Mouse (Mus musculus) subcutaneous adipose tissue, adult 2 months (tissue): Measurements from ENCODE around the gene Bok. TPM values are rescaled to one million over a fixed set of nuclear protein-coding genes. Genes with fewer than 3 reads are reported as not detected.

Experiments
- polyA plus RNA-seq: library from polyadenylated mRNA; depleted of rRNA; stranded (reverse); fragments of >200 nt; gene quantifications from 2 replicates; pipeline ENCODE4 v1.2.3, GENCODE M21; 2012; ENCODE audit warnings: low replicate concordance; rRNA removed

Bok gene
- polyA plus RNA-seq: 49.6 and 128 TPM in 2 replicates

DNA sequence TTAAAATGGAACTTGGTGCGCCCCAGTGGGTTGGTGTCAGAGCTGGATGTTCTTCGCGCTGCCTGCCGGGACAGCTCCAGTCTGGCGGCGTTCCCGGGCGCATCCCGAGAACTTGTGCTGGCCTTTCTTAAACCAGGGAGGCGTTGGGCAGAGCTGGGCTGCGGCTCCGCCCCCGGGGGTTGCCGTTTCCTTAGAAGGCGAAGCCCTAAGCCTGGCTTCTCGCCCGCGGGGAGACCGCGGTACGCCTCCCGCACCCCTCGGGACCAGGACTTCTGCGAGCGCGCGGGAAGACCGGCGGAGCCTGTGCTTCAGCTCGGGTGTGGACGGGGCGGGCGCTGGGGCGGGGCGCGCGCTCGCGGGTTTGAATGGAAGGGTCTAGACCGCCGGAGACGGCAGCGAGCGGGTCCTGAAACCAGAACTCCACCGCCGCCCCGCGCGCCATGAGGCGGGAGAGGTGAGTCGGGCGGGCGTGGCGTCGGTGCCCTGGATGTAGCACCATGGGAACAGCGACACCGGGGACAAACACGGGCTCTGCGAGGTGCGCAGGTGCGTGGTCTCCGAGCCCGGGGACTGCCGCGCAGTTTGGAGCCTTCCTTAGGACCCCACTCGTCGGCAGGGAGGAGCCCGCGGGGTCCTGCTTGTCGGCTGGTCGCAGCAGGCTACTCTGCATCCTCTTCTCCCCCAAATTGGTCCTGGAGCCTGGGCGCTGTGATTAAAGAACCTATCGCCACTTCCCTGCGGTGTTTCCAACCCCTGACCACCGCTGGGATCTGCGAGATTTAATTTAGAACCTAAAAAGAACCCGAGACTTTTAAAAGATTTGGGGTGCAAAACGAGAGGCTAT, at the start of gene Bok:
Gene Bok (plus strand): TSS at position 260 of the 844 bp plus-strand sequence.

DNA sequence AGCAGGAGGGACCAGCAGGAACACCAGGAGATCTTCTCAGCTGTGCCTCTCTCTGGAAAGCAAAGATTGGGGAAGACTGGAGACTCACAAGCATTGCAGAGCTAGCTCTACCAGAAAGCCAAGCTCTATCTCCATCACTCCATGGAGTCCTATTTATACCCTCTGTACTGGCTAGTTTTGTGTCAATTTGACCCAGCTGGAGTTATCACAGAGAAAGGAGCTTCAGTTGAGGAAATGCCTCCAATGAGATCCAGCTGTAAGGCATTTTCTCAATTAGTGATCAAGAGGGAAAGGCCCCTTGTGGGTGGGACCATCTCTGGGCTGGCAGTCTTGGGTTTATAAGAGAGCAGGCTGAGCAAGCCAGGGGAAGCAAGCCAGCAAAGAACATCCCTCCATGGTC, 26.9 kb upstream of the Bok start, which contains the start of gene Stk25:
Gene Stk25 (minus strand): TSS at position 101 of the 400 bp plus-strand sequence.

Other genes with a start within 250 kb of the Bok start
- gene Hdlbp, start 206.8 kb upstream of the Bok start, polyA plus RNA-seq: 103 and 124 TPM in 2 replicates
- gene Farp2, start 173.6 kb upstream of the Bok start, polyA plus RNA-seq: 6.3 and 9.8 TPM in 2 replicates
- 170 and 200 TPM in 2 replicates for gene Stk25, start 27.0 kb upstream of the Bok start, polyA plus RNA-seq
- gene Atg4b, start 65.8 kb downstream of the Bok start, polyA plus RNA-seq: 55.7 and 75.7 TPM in 2 replicates
- gene Thap4, start 69.2 kb downstream of the Bok start, polyA plus RNA-seq: 39.6 and 56.2 TPM in 2 replicates
- gene Dtymk, start 116.3 kb downstream of the Bok start, polyA plus RNA-seq: 43.4 and 75.9 TPM in 2 replicates
- 5.5 and 10.1 TPM in 2 replicates for gene Ing5, start 118.3 kb downstream of the Bok start, polyA plus RNA-seq
- 31.0 and 33.1 TPM in 2 replicates for gene D2hgdh, start 139.2 kb downstream of the Bok start, polyA plus RNA-seq
- 0.19 TPM in 1 of 2 replicates, not detected in the other for gene Gal3st2, start 175.6 kb downstream of the Bok start, polyA plus RNA-seq
- gene Gal3st2b, start 232.7 kb downstream of the Bok start, polyA plus RNA-seq: 0.21 TPM in 1 of 2 replicates, not detected in the other